Mouse (Mus musculus): ENCODE data around the gene Stk39.
"Not testable (repeated sequence)": the region's sequence is repeated elsewhere in the genome, so short reads cannot be mapped to it uniquely, and the experiment has no call there.

Gene Stk39

GRCm38 (mm10) chr2:68270836-68271235 lies 201.2 kb downstream of the Stk39 start:
- peak; percentile 35 for DNase-seq

- DNase-seq = peak; percentile 75
Observed at GRCm38 (mm10) chr2:68269646-68270045, 202.4 kb downstream of the Stk39 start.

DNA sequence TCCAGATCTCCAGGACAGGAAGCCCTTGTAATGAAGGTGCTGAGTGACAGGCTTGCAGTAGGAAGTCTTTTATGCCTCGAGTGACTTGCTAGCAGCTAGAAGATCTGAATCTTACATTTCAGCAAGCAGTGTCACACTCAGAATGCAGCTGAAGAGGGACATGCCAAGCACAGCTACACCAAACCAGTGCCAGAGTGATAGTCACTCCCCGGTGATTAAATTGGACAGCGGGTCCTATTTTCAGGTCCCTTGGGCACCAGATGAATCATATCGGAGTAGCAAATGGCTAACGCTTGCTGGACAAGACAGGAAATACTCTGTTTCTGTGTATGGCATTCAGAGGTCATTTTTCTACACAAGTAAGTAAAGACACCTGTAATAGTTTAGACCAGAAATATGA lies 207.2 kb downstream of the Stk39 start:
- DNase-seq = peak; percentile 78

DNA sequence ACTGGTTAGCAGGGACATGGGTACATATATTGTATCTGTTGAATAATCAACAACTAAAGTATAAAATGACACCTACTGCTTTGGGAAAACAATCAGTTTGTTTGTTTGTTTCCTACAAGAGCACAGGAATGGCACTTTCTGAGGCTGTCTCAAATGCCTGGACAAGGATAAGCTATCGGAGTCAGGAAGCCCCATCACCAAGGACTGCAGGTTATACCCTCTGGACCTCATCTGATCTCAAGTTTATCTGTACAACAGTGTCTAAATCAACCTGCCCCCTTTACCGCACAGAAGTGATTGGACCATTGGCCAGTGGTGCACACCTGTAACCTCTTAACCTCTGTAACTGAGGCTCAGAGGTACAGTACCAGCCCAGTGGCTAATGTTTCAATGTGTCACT lies 211.2 kb downstream of the Stk39 start:
- peak; percentile 68 for DNase-seq

GRCm38 (mm10) chr2:68257571-68257970 lies 214.5 kb downstream of the Stk39 start:
- DNase-seq = peak; percentile 70

DNA sequence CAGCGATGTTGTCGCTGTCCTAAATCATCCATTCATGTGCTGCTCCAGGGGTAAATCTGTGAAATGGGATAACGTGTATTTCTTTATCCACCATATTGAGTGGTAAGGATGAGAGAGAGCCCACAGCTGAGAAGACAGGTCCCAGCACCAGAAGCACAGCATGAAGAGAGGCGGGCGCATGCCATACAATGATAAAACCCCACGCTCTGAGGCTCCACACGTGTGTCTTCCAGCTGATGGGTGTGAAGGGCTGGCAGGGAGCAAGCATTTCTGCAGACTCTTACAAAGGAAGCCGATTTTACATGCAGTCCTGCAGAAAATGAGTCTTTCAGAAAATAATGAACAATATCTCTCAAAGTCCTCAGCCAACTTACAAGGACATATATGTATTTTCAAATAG lies 215.6 kb downstream of the Stk39 start:
- DNase-seq = peak; percentile 43

DNA sequence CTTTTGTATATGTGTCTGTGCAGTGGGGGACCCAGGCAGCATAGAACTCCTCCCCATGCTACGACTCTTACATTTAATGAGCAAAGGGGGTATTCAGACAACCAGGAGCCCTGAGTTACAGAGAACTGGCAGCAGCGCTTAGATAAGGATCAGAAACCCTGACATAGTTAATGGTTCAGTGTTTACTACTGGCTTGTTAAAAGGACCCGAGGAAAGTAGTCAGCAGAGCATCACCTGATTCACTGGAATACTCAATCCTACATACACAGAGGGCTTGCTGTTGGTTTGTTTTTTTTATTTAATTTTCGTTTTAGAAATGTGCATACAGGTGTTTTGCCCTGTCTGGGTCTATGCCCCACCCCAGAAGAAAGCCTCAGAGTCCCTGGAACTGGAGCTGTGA lies 217.3 kb downstream of the Stk39 start:
- no peak for DNase-seq

DNA sequence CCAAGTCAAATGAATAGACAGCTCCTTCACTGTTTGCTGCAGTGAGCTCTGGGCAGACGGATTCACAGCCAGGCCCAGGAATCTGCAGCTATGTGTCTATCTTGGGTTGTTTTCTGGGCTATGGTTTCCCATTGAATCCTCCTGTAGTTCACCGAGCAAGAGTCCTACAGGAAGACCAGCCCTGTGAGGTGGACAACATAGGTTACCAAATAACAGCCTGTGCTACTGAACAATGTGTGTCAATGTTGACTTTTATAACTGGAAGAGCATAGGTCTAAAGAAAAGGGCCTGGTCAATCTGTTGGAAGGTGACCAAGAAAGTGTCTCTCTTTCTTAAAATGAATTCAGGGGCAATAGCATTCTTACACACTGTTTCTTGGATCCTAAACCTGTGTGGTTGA lies 218.8 kb downstream of the Stk39 start:
- DNase-seq = no peak

- DNase-seq = no peak
Observed at GRCm38 (mm10) chr2:68252048-68252758, 219.9 kb downstream of the Stk39 start.

DNA sequence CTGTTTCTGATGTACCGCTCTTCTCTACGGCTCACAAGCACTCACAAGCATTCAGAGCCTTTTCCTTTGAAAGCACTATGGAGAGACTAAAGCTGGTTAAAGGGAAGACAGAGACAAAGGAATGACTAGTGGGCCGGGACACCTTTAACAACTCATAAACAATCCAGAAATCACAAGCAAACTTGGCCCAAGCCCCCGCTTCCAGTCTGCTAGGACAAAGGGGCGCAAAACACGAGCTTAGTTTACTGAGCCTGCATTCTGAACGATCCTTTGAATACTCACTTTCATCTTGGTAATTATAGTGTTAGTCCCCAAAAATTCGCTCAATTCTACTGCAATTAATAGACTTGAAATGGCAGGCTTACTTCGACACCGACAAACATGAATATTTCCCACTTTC lies 221.2 kb downstream of the Stk39 start:
- DNase-seq = no peak

DNA sequence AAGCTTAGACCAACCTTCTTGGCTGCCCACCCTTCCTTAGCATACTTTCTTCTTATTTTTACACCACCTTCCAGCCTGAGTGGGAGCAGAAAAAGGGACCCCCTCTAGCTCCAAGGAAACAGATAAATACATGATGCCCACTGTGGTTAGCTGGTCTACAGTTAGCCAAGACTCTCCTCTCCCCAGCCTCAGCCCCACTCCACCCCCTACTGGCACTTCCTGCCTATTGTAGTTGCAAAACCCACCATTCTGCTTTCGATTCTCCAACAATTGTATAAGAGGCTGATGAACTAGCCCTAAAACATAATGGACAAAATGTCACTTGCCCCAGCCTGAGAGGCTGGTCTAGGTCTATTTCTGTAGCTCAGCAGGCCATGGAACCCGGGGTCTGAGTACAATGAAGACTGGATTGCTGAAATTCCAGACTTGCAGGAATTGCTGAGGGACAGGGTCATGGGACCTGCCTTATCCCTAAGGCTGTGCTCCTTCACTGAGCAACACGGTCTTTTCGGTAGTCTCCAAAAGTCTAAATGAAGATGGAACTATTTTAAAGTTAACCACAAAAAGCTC lies 222.1 kb downstream of the Stk39 start:
- DNase-seq = no peak

- DNase-seq = no peak
Observed at GRCm38 (mm10) chr2:68246284-68246683, 225.8 kb downstream of the Stk39 start.

GRCm38 (mm10) chr2:68244556-68244955 lies 227.5 kb downstream of the Stk39 start:
- DNase-seq = no peak

- no peak for DNase-seq
Observed at GRCm38 (mm10) chr2:68243879-68244553, 228.1 kb downstream of the Stk39 start.

- DNase-seq = no peak
Observed at GRCm38 (mm10) chr2:68243273-68243672, 228.8 kb downstream of the Stk39 start.

DNA sequence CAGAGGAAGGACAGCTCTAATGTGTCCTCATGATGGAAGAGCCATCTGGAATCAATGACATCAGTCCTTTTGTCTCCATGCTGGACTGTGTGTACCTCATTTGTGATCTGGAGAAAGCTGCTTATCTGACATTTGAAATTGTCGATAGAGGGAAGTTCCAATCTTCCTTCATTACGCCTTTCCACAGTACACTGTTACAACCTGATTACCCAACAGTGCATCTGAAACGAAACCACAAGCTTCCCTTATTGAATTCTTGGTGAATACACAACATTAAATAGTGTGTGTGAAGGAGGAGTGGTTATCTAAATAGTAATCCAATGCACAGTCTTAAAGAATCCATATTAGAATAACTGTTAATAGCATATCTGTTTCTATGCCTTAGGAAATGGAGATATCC lies 230.0 kb downstream of the Stk39 start:
- DNase-seq = no peak

DNA sequence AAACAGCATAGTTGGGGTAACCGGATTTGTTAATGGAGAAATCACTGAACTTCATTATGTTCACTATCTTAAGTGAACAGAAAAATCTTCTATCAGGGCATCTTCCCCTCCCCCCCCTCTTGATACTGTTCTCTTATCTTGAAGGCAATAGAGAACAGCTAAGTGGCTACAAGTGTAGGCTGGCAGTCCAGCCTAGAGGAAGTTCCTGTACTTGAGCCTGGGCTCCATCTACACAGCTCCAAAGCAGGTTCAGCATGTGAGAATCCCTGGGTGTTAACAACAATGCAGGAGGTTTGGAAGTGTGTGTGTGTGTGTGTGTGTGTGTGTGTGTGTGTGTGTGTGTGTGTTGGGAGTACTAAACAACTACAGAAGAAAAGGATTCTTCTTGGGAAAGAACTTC lies 230.4 kb downstream of the Stk39 start:
- DNase-seq = no peak

- DNase-seq = not testable (repeated sequence)
Observed at GRCm38 (mm10) chr2:68239415-68239814, 232.7 kb downstream of the Stk39 start.

DNA sequence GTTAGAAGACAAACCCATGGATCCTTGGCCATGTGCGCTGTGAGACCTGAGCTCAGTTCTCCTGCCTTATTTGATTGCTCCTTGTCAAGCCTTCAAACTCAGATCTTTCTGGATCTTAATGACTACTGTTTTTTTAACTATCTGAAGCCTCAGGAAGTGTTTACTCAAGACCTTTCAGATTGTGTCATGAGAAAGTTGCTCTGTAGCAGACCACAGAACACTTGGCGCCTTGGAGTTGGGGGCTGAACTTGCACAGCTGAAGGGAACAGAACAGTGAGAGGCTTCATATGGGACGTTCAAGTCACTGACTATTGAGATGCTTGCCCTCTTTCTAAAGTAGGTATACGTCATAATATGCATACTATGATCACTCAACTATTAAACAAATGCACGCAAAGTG lies 239.1 kb downstream of the Stk39 start:
- DNase-seq = peak; percentile 41

GRCm38 (mm10) chr2:68229872-68230271 lies 242.2 kb downstream of the Stk39 start:
- DNase-seq = peak; percentile 50

DNA sequence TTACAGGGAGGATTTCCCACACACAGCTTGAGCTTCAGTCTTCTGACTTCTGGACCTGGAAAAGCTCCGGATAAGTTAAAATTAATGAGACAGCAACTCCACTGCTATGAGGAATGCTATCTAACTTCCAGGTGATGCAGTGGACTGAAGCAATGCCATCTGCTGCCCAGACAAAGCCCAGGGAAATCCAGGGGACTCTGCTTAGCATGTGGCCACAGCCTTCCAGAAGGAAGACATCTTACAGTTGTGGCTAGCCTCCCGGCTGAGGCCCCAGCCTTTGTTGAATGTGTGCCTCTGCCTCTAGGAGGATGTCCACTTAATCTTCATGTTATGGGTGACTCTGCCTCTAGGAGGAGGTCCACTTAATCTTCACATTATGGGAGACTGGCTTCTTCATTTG lies 243.0 kb downstream of the Stk39 start:
- DNase-seq = peak; percentile 52

DNA sequence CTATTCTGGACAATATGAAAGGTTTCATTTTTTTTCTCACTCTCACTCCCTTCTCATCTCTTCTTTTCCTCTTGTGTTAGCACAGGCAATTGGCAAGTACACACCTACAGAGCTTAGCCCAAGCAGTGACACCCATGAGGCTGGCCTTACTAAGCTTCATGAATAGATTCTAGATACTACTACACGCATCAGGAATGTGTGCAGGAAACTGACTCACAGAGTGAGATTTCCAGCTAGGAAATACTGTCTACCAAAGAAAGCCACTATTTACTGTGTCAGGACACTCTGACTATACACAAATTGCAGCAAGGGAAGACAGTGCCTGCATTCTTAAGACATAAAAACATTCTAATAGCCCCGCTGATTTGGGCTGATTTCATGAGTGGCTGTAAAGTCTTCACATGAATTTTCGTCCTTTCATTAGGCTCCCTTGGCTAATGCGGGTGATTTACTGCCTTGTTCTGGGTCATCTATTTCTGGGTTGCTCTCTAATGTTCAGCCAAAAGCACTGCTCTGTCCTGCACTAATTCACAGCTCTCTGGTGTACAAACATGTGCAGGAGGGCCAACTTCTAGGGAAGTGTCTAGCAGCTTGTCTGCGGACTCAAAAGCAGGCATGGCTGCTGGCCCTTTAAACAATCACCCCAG lies 249.7 kb downstream of the Stk39 start:
- DNase-seq = peak; percentile 94

DNA sequence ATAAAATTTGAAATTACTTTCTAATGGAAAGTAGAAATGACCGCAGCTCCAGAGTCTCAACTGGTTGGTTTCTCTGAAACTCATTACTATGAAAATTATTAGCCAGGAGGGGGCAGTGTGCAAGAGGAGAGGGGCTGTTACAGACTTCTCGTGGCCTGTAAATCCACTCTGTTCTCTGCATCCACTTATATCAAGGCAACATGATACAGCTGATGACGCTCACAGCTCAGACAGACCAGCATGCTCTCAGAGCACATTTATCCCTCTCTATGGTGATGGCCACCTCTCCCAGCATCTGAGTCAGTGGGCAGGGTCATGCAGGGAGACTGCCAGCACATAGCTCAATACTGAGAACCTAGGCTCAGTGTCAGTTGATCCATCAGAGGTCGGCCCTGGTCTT lies 250.8 kb downstream of the Stk39 start:
- peak; percentile 89 for DNase-seq

- peak; percentile 73 for DNase-seq
Observed at GRCm38 (mm10) chr2:68219823-68220222, 252.2 kb downstream of the Stk39 start.
